Mouse (Mus musculus) midbrain, embryonic 15.5 days (tissue): Measurements from ENCODE around the gene Olfr358. TPM values are rescaled to one million over a fixed set of nuclear protein-coding genes. Genes with fewer than 3 reads are reported as not detected.

Source experiments
- ATAC-seq: fragments of 200-750 bp; cut with Nextera tagmentation; replicated peaks from 2 replicates; pipeline ENCODE4 v1.8.0; 2017; ENCODE audit warnings: moderate TSS enrichment
- H3K27ac ChIP-seq: fragments of 300-500 bp; sonication (generic); 2 replicates; pipeline ENCODE4 v1.5.1; 2015; ENCODE audit warnings: mild to moderate bottlenecking, inconsistent platforms
- H3K27me3 ChIP-seq: fragments of 300-500 bp; sonication (generic); replicated peaks from 2 replicates; pipeline ENCODE4 v1.6.1; 2015; ENCODE audit warnings: inconsistent platforms
- H3K36me3 ChIP-seq: fragments of 300-500 bp; sonication (generic); replicated peaks from 2 replicates; pipeline ENCODE4 v1.6.1; 2015; ENCODE audit warnings: inconsistent platforms
- H3K4me1 ChIP-seq: fragments of 300-500 bp; sonication (generic); 2 replicates; pipeline ENCODE4 v1.6.1; 2015; ENCODE audit warnings: inconsistent platforms
- H3K4me2 ChIP-seq: fragments of 300-500 bp; sonication (generic); 2 replicates; pipeline ENCODE4 v1.6.1; 2015; ENCODE audit warnings: inconsistent platforms, mild to moderate bottlenecking, moderate library complexity
- H3K4me3 ChIP-seq: fragments of 300-500 bp; sonication (generic); 2 replicates; pipeline ENCODE4 v1.5.1; 2015; ENCODE audit warnings: mild to moderate bottlenecking, inconsistent platforms
- H3K9ac ChIP-seq: fragments of 300-500 bp; sonication (generic); 2 replicates; pipeline ENCODE4 v1.6.1; 2015; ENCODE audit warnings: mild to moderate bottlenecking, inconsistent platforms
- H3K9me3 ChIP-seq: fragments of 300-500 bp; sonication (generic); 2 replicates; pipeline ENCODE4 v1.6.1; 2016; ENCODE audit warnings: inconsistent platforms
- WGBS: fragments of 180-500 bp; shearing (Covaris S2); methylation state at CpG from one replicate; pipeline ENCODE4 v1.1.7; 2015; ENCODE audit warnings: mixed read lengths; 5-methylcytosine and 5-hydroxymethylcytosine counted together
- polyA plus RNA-seq: library from polyadenylated mRNA; unstranded; fragments of >200 nt; fragmentation: Nextera tagmentation; extraction: Ambion mirVana; gene quantifications from 2 replicates; pipeline ENCODE4 v1.2.1, GENCODE M21; 2015

Gene Olfr358
- not detected in 2 replicates for polyA plus RNA-seq

DNA sequence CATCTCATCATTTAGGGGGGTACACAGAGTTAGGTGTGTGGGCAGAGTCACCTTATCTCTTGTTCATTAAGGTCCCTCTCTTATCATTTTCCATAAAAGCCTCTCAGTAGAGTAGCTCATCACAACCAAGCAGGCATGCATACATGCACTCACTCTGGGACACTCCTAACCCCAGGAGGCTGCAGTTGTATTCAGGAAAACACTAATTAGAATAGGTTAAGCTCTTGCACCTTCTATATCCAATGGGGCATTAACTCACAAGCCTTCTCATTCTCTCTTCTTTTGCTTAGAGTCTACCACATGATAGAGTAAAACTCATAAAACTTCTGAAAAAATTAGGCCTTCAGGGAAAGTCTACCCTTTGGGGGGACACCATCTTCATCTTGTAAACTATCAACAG is at the start of gene Olfr358:
Gene Olfr358, minus strand, starts transcription at position 101 of the 400 bp plus-strand sequence.
- no peak within 1 kb of the TSS for H3K4me2 ChIP-seq
- no peak within 1 kb of the TSS for H3K4me3 ChIP-seq
- no peak within 1 kb of the TSS for H3K9ac ChIP-seq
- H3K4me1 ChIP-seq, result no peaks in the 10 kb centered on the region
- ATAC-seq, result no peak
- H3K36me3 ChIP-seq, result no peaks in the 10 kb centered on the region
- no peak within 1 kb of the TSS for H3K27ac ChIP-seq
- H3K9me3 ChIP-seq, result no peaks in the 10 kb centered on the region; the same call in 1 of the 2 replicates
- H3K27me3 ChIP-seq, result no peaks in the 10 kb centered on the region

DNA sequence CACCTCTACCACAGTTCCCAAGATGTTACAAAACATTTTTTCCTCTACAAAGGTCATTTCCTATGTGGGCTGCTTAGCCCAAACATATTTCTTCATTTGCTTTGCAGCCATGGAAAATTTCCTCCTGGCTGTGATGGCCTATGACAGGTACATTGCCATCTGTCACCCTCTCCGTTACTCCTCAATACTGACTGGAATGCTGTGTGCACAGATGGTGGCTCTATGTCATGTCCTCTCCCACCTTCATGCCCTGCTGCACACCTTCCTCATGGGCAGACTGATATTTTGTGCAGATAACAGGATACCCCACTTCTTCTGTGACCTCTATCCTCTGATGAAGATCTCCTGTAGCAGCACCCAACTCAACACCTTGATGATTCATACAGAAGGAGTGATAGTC is 12.1 kb downstream of the Olfr358 start:
- Histone ChIP-seq H3K27ac (no peak overlapping the region), H3K4me3 (no peak overlapping the region), H3K9me3 (peaks cover 6% of the 10 kb centered on the region; the same call in 1 of the 2 replicates), H3K4me2 (no peak overlapping the region), H3K4me1 (no peaks in the 10 kb centered on the region), H3K27me3 (no peaks in the 10 kb centered on the region), H3K36me3 (no peaks in the 10 kb centered on the region), H3K9ac (no peak overlapping the region)
- no peak for ATAC-seq
- 69% methylated on average over 1 of the region's 1 CpGs for WGBS

DNA sequence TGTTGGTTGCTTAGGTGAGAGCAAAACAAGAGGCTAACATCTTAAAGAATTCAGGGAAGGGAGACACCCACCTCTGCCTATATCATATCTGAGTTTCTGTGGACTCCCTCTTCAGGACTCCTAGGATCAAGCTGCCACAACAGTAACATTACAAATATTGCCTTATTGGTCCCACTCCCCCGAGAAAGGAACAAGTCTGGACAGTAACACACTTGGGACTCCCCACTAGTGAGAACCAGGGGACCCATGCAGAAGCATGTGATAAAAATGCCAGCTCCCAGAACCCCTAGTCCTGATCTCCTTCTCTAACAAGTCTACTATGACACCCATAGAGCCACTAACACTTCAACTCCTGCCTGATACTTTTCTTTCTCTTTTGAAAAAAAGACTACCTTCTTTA is 15.6 kb downstream of the Olfr358 start, which contains the start of gene Olfr357:
Gene Olfr357, plus strand, starts transcription at position 301 of the 400 bp plus-strand sequence.
- no peak within 1 kb of the TSS for H3K9ac ChIP-seq
- no peak within 1 kb of the TSS for H3K4me2 ChIP-seq
- no peaks in the 10 kb centered on the region for H3K27me3 ChIP-seq
- peaks cover 6% of the 10 kb centered on the region; the same call in 1 of the 2 replicates for H3K9me3 ChIP-seq
- H3K36me3 ChIP-seq, result no peaks in the 10 kb centered on the region
- WGBS, result 54% methylated on average over 1 of the region's 1 CpGs
- no peak within 1 kb of the TSS for H3K4me3 ChIP-seq
- no peaks in the 10 kb centered on the region for H3K4me1 ChIP-seq
- no peak for ATAC-seq
- H3K27ac ChIP-seq, result no peak within 1 kb of the TSS

Other genes starting within 250 kb of the Olfr358 start
- gene Olfr348, start 225.1 kb downstream of the Olfr358 start, polyA plus RNA-seq, result not detected in 2 replicates
- not detected in 2 replicates for gene Olfr50, start 218.8 kb downstream of the Olfr358 start, polyA plus RNA-seq
- gene Olfr3, start 192.3 kb downstream of the Olfr358 start, polyA plus RNA-seq, result not detected in 2 replicates
- gene Olfr350, start 163.0 kb downstream of the Olfr358 start, polyA plus RNA-seq, result not detected in 2 replicates
- not detected in 2 replicates for gene Olfr351, start 146.7 kb downstream of the Olfr358 start, polyA plus RNA-seq
- gene Olfr352, start 140.9 kb downstream of the Olfr358 start, polyA plus RNA-seq, result not detected in 2 replicates
- gene Olfr353, start 116.4 kb downstream of the Olfr358 start, polyA plus RNA-seq, result not detected in 2 replicates
- not detected in 2 replicates for gene Olfr354, start 103.7 kb downstream of the Olfr358 start, polyA plus RNA-seq
- not detected in 2 replicates for gene Olfr355, start 80.4 kb downstream of the Olfr358 start, polyA plus RNA-seq
- gene Olfr356, start 72.2 kb downstream of the Olfr358 start, polyA plus RNA-seq, result not detected in 2 replicates
- not detected in 2 replicates for gene Olfr357, start 15.5 kb downstream of the Olfr358 start, polyA plus RNA-seq
- not detected in 2 replicates for gene Olfr360, start 56.4 kb upstream of the Olfr358 start, polyA plus RNA-seq
- not detected in 2 replicates for gene Olfr361, start 80.0 kb upstream of the Olfr358 start, polyA plus RNA-seq
- gene Olfr362, start 108.6 kb upstream of the Olfr358 start, polyA plus RNA-seq, result not detected in 2 replicates
- not detected in 2 replicates for gene Olfr364-ps1, start 130.0 kb upstream of the Olfr358 start, polyA plus RNA-seq
- gene Olfr365, start 178.9 kb upstream of the Olfr358 start, polyA plus RNA-seq, result not detected in 2 replicates
- not detected in 2 replicates for gene Olfr366, start 202.2 kb upstream of the Olfr358 start, polyA plus RNA-seq